Comparison of ENCODE assay signal across 9 mouse cellular contexts in genomic region chr11:101963043-101963442, GRCm38 (mm10). TPM values are rescaled to one million over a fixed set of nuclear protein-coding genes. Genes with fewer than 3 reads are reported as not detected.
DNase-seq lines count a peak whose midpoint lies in the region; ATAC-seq lines count a peak whose summit lies in the region.
"Had no signal": no experiment of that assay in that cellular context is flagged by ENCODE, and none has a peak within 500 bp of the region (broad histone marks: within the 10 kb centered on the region; RNA-seq: fewer than 3 reads in every experiment).

No protein-coding gene starts in this region.

- no peak for ATAC-seq in liver, embryonic 11.5 days (replicated peaks; ENCODE audit: low FRiP score)
- ATAC-seq in forebrain, embryonic 13.5 days, result no peak
- no peak for ATAC-seq in intestine, embryonic 16.5 days
- no peak for ATAC-seq in neural tube, embryonic 13.5 days (ENCODE audit: low read depth)
- ATAC-seq in erythroid progenitor cell, adult 5-6 weeks (replicated peaks; ENCODE audit: low FRiP score, poor library complexity, severe bottlenecking), result no peak

- H3K27ac ChIP-seq in liver, embryonic 11.5 days (ENCODE audit: low read depth, low read length), result no peak overlapping the region
- no peak overlapping the region for H3K27ac ChIP-seq in forebrain, embryonic 13.5 days
- no peak overlapping the region for H3K27ac ChIP-seq in intestine, embryonic 16.5 days (ENCODE audit: low read length)
- no peak overlapping the region for H3K27ac ChIP-seq in neural tube, embryonic 13.5 days (replicated peaks)

- peak overlapping the region; percentile 47 for H3K4me3 ChIP-seq in liver, embryonic 11.5 days (ENCODE audit: low read depth, low read length)
- peak overlapping the region; percentile 56 for H3K4me3 ChIP-seq in forebrain, embryonic 13.5 days
- H3K4me3 ChIP-seq in intestine, embryonic 16.5 days (ENCODE audit: low read length), result peak overlapping the region; percentile 56
- peak overlapping the region; percentile 54 for H3K4me3 ChIP-seq in neural tube, embryonic 13.5 days

- no peaks in the 10 kb centered on the region for H3K36me3 ChIP-seq in liver, embryonic 11.5 days (ENCODE audit: control insufficient read depth, insufficient read depth, low read length)
- H3K36me3 ChIP-seq in forebrain, embryonic 13.5 days (ENCODE audit: poor library complexity, severe bottlenecking), result no peaks in the 10 kb centered on the region
- no peaks in the 10 kb centered on the region for H3K36me3 ChIP-seq in intestine, embryonic 16.5 days (ENCODE audit: control insufficient read depth, insufficient read depth, low read length)
- H3K36me3 ChIP-seq in neural tube, embryonic 13.5 days, result no peaks in the 10 kb centered on the region

- peaks cover 4% of the 10 kb centered on the region; the same call in 1 of the 2 replicates for H3K4me1 ChIP-seq in liver, embryonic 11.5 days (replicated peaks; ENCODE audit: control insufficient read depth, insufficient read depth, low read length)
- H3K4me1 ChIP-seq in forebrain, embryonic 13.5 days, result peaks cover 27% of the 10 kb centered on the region
- peaks cover 10% of the 10 kb centered on the region for H3K4me1 ChIP-seq in intestine, embryonic 16.5 days (ENCODE audit: control insufficient read depth, insufficient read depth, low read length)
- H3K4me1 ChIP-seq in neural tube, embryonic 13.5 days (replicated peaks), result peaks cover 44% of the 10 kb centered on the region

- H3K4me2 ChIP-seq in liver, embryonic 11.5 days, result peak overlapping the region; percentile 78
- H3K4me2 ChIP-seq in forebrain, embryonic 13.5 days, result peak overlapping the region; percentile 97
- H3K4me2 ChIP-seq in intestine, embryonic 16.5 days (ENCODE audit: low read depth, low read length), result peak overlapping the region; percentile 91; the same call in 1 of the 2 replicates
- peak overlapping the region; percentile 93 for H3K4me2 ChIP-seq in neural tube, embryonic 13.5 days

- H3K9me3 ChIP-seq in liver, embryonic 11.5 days (ENCODE audit: control insufficient read depth, low read length), result no peaks in the 10 kb centered on the region
- no peaks in the 10 kb centered on the region for H3K9me3 ChIP-seq in forebrain, embryonic 13.5 days (replicated peaks)
- no peaks in the 10 kb centered on the region for H3K9me3 ChIP-seq in intestine, embryonic 16.5 days (ENCODE audit: control insufficient read depth, low read length)
- H3K9me3 ChIP-seq in neural tube, embryonic 13.5 days, result no peaks in the 10 kb centered on the region

- WGBS in liver, embryonic 11.5 days, result 2% methylated on average over 11 of the region's 11 CpGs
- WGBS in forebrain, embryonic 13.5 days, result 2% methylated on average over 11 of the region's 11 CpGs
- 3% methylated on average over 11 of the region's 11 CpGs for WGBS in intestine, embryonic 16.5 days
- WGBS in neural tube, embryonic 13.5 days, result 5% methylated on average over 11 of the region's 11 CpGs

- H3K27me3 ChIP-seq in liver, embryonic 11.5 days (replicated peaks; ENCODE audit: control insufficient read depth, insufficient read depth, low read length), result peaks cover 77% of the 10 kb centered on the region
- peaks cover 85% of the 10 kb centered on the region for H3K27me3 ChIP-seq in forebrain, embryonic 13.5 days
- H3K27me3 ChIP-seq in intestine, embryonic 16.5 days (replicated peaks; ENCODE audit: control insufficient read depth, insufficient read depth, low read length), result peaks cover 57% of the 10 kb centered on the region
- peaks cover 85% of the 10 kb centered on the region for H3K27me3 ChIP-seq in neural tube, embryonic 13.5 days

- DNase-seq in liver, embryonic 11.5 days (ENCODE audit: low spot score), result no peak
- DNase-seq in liver, result no peak
- no peak for DNase-seq in thymus, adult 18-20 months
- DNase-seq in Muller cell, postnatal 12 days (ENCODE audit: inconsistent ontology term), result no peak

- H3K9ac ChIP-seq in liver, embryonic 11.5 days (ENCODE audit: low read depth, low read length), result no peak overlapping the region
- peak overlapping the region; percentile 70 for H3K9ac ChIP-seq in forebrain, embryonic 13.5 days
- no peak overlapping the region for H3K9ac ChIP-seq in intestine, embryonic 16.5 days (ENCODE audit: low read depth, low read length)
- H3K9ac ChIP-seq in neural tube, embryonic 13.5 days, result no peak overlapping the region

RNA-seq across cellular contexts. Expression of gene Sost, which starts 3.8 kb away (rescaled TPM):
- polyA plus RNA-seq in liver, embryonic 11.5 days (2014; fragmentation: Nextera tagmentation; extraction: Ambion mirVana), result not detected in 2 replicates
- polyA plus RNA-seq in forebrain, embryonic 13.5 days (2015; fragmentation: Nextera tagmentation; extraction: Ambion mirVana), result 0.14 TPM in 1 of 2 replicates, not detected in the other
- 0.12 TPM in 1 of 2 replicates, not detected in the other for polyA plus RNA-seq in intestine, embryonic 16.5 days (2015; fragmentation: Nextera tagmentation; extraction: Ambion mirVana)
- polyA plus RNA-seq in neural tube, embryonic 13.5 days (2015; fragmentation: Nextera tagmentation; extraction: Ambion mirVana), result 0.08 and 0.14 TPM in 2 replicates
- not detected in 2 replicates for total RNA-seq in erythroid progenitor cell, adult 5-6 weeks (2015; ENCODE audit: low replicate concordance)
- total RNA-seq in erythroid progenitor cell, adult 5-6 weeks (2017; ENCODE audit: low replicate concordance), result not detected in 2 replicates
- total RNA-seq: layer of hippocampus, postnatal 25 days had no signal

RNA-seq across cellular contexts. Expression of gene Cfap97d1, which starts 21.0 kb away (rescaled TPM):
- not detected in 2 replicates for polyA plus RNA-seq in liver, embryonic 11.5 days (2014; fragmentation: Nextera tagmentation; extraction: Ambion mirVana)
- polyA plus RNA-seq in forebrain, embryonic 13.5 days (2015; fragmentation: Nextera tagmentation; extraction: Ambion mirVana), result not detected in 2 replicates
- not detected in 2 replicates for polyA plus RNA-seq in intestine, embryonic 16.5 days (2015; fragmentation: Nextera tagmentation; extraction: Ambion mirVana)
- polyA plus RNA-seq in neural tube, embryonic 13.5 days (2015; fragmentation: Nextera tagmentation; extraction: Ambion mirVana), result not detected in 2 replicates
- not detected in 2 replicates for total RNA-seq in erythroid progenitor cell, adult 5-6 weeks (2015; ENCODE audit: low replicate concordance)
- total RNA-seq in erythroid progenitor cell, adult 5-6 weeks (2017; ENCODE audit: low replicate concordance), result not detected in 2 replicates
- total RNA-seq: layer of hippocampus, postnatal 25 days had no signal

RNA-seq across cellular contexts. Expression of gene Dusp3, which starts 23.8 kb away (rescaled TPM):
- polyA plus RNA-seq in liver, embryonic 11.5 days (2014; fragmentation: Nextera tagmentation; extraction: Ambion mirVana), result 20.5 and 21.2 TPM in 2 replicates
- polyA plus RNA-seq in forebrain, embryonic 13.5 days (2015; fragmentation: Nextera tagmentation; extraction: Ambion mirVana), result 8.5 and 8.7 TPM in 2 replicates
- 27.6 and 29.5 TPM in 2 replicates for polyA plus RNA-seq in intestine, embryonic 16.5 days (2015; fragmentation: Nextera tagmentation; extraction: Ambion mirVana)
- 19.7 and 20.2 TPM in 2 replicates for polyA plus RNA-seq in neural tube, embryonic 13.5 days (2015; fragmentation: Nextera tagmentation; extraction: Ambion mirVana)
- total RNA-seq in erythroid progenitor cell, adult 5-6 weeks (2015; ENCODE audit: low replicate concordance), result 0.42 and 3.2 TPM in 2 replicates
- total RNA-seq in erythroid progenitor cell, adult 5-6 weeks (2017; ENCODE audit: low replicate concordance), result 1.6 and 2.7 TPM in 2 replicates
